Mouse (Mus musculus): ENCODE measurements at regions not wholly inside any gene's neighbourhood (a gene's known extent, or its start where the extent isn't known, plus 50 kb on each side); places are given as distances from the start of the nearest gene placed in this dataset.

DNA sequence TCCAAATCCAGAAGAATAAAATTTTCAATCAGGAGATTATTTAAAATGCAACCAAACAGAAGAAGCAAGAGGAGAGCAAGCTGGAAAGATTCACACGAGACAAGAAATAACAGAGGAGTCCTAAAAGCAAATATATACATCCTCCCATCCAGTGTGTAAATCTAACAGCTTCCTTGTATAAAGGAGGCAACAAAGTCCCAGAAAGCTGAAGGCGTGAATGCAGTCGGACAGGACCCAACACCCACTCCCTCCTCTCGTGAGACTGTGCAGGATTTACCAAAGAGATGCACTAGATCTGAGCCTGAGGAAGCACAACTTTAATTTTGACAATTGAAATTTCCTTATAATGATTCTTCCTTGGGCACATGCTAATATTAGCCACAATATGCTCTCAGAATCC, 103.0 kb upstream of the Dcn start:
- DNase-seq (ENCODE audit: extremely low spot score, low spot score): no peak

DNA sequence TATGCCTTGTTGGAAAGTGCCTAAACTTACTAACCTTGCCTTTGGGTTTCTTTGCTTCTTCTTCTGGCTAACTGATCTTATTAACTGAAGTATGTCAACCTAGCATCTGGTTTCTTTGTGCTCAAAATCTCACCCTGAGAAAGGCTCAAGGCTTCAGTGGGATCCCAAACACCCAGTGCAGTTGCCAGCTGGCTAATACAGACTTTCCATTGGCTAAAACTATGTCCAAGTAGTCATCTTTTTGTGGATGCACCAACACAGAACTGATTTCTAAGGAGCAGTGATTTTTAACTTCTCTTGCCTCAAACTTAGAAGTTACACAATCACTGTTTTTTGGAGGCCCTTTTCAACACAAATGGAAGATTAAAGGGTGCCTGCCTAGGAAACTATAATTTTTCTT, 97.8 kb upstream of the Dcn start:
- DNase-seq (ENCODE audit: extremely low spot score, low spot score): no peak

DNA sequence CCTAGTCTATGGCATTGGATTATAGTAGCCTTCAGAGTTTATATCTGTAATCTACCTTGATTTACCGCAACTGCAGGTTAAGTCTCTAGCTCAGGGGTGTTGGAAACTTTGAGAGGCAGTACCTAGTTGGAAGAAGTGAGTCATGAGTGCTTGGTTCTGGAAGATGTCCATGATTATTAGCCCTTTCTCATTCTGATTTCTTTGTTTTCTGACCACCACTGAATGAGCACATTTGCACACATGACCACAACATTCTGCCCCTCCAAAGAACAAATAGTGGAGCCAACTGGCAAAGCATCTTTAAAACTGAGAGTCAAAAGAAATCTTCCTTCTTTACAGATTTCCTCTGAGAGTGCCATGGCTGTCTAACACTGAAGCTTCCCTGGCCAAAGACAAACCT, 95.5 kb upstream of the Dcn start:
- DNase-seq (ENCODE audit: extremely low spot score, low spot score): no peak

DNA sequence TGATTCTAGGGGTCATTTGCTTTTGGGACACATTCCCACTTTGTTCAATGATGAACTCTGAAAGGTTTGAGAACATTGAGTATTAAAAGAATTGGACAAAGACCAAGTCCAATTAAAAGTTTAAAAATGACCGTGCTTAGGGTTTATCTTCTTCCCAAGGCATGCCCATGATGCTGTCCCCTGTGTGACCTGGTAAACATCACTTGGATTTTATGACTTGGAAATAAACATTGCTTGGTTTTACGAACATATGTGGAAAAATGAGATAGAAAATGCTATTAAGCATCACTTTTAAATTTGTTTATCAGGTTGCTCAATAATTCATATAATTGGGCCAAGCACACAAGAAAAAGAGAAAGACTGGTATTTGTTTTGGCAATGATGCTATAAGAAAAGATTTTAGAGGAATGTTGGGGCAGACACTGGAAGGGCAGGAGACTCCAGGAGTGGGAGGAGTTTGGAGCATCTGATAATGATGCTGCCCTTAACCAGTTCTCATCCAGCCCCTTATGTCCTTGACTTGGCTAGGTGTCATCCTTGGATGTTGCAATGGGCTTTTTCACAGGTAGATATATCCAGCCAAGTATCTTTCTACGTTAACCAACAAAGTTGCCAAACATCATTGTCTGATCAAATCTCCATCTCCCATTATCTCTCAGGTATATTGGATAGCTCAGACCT, 92.1 kb upstream of the Dcn start:
- DNase-seq (ENCODE audit: extremely low spot score, low spot score): no peak

DNA sequence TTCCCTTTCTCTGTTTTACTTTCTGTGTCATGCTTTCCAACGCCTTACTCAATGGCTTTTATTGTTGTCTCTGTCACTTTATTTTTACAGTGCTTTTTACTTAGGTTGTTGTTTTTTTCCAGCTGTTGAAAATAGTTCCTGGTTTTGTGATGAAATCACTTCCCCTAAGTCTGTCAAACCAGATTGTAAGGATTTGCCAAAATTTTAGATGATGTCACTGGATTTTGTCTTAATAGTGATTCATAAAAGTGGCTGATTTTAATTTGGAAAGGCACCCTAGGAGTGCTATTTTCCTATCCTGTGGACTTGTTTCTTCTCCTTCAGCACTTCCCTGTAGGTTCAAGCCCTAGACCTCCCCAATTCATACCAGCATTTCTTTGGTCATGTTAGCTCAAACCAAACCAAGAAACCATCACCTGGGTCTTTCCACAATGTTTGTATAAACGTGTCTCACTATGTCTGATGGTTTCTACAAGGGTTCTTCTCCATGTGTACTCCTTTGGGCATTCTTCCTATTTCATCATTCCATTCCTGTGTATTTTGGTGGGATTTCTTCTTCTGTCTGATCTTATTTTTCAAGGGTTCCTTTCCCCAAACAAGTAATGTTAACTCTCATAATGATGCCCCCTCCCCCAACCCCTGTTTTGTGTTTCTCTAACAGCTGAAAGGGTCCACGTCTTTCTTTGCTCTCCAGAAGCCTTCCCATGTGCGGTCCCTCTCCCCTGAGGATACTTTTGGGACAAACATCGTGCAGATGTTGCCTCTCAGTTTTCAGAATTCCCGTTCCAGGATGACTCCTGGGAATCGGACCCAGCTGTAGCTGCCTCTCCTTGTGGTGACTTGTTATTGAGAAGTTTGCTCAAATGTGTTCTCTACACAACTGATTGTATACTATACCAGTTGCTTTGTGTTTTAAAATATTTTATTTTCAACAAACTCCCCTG, 89.5 kb upstream of the Dcn start:
- DNase-seq (ENCODE audit: extremely low spot score, low spot score): no peak

DNA sequence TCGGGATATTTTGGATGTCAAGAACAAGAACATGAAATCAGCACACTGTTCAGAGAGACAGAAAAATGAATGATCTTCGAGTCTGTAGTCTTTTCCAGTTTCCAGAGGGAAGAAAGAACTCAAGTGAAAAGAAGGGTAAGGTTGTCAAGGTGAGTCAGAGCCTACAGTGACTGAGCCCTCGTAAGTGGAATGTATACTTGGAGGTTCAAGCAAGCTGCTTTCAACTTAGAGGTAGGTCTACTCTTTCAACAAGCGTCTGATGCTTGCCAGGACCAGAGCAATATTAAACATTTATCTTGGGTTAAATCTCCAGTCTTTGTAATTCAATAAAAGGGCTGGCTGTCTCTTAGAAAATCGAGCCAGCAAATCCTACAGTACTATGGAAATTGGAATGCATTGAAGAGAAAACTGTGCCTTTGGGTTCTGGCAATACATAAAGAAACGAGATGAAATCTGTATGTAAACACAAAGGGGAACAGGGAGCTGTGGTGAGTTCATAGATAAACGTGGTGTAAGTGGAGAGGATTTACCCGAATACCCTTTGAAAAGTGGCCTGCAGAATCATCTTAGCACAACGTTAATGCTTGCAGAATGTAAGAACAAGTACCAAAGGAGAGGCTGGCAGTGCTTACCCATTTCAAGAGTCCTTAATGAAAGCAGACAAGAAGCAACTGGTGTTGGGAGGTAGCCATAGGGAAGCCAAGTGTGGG, 82.2 kb upstream of the Dcn start:
- no peak for DNase-seq (ENCODE audit: extremely low spot score, low spot score)

DNA sequence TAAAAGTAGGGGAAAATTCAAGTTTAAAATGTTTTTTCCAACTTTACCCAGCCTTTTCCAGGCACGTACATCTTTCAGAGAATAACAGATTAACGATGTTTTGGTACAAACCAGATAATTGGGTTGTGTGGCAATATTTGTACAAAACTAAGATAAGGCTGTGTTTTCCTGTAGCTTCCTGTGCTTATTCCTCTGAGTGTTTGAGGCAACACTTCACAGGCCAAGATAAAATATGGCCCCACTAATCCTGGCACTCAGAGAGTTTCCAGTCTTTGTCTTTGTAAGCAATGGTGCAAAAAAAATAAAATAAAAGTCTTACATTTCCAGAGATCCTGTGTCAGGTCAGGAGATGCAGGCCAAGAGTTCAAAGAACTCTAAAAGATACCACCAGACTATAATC, 81.5 kb upstream of the Dcn start:
- no peak for DNase-seq (ENCODE audit: extremely low spot score, low spot score)

DNA sequence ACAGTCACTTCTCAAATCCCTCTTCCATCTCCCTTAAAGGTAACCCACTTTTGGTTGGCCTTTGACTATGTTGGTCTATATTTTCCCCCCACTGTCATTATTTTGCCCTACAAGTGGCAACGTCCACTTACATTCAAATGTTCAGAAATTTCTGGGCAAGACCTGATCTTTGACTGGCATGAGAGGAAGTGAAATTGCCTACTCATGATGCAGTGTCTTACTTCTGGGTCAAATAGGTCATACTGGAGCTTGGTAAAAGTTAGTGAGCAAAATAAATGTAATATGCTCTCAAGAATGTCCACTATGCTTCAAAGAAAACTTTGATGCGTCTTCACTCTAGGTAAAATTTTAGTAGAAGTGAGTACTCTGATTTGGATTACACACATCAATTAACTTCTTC, 76.9 kb upstream of the Dcn start:
- DNase-seq (ENCODE audit: extremely low spot score, low spot score): no peak

DNA sequence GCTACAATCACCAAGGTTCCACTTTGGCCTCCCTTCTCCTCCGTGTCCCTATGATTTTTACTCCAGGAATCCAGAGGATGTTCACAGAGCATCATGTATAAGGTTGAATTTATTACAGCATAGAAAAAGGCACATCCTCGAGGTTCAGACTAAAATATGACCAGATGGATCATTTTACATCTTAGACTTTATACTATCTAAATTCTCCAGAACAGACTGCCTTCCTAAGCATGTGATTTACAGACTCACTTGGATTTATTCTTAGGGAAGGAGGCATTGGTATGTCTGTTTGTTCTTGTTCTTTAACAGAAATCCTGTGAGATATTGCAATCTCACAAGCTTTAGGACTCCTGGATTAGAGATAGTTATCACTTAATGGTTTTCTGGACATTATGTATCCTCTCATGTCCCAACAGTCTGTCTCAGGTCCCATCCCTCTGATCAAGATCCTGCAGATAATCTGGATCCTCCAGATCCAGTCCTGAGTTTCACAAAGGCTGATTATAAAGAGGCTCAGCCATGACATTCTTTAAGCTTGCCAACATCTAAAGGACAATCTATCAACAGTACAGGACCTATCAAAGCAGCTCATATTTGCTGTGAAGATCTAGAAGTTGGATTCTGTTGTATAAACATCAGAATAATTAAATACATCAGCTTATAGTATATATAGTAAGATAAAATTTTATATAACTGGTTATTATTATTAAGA, 75.2 kb upstream of the Dcn start:
- no peak for DNase-seq (ENCODE audit: extremely low spot score, low spot score)

DNA sequence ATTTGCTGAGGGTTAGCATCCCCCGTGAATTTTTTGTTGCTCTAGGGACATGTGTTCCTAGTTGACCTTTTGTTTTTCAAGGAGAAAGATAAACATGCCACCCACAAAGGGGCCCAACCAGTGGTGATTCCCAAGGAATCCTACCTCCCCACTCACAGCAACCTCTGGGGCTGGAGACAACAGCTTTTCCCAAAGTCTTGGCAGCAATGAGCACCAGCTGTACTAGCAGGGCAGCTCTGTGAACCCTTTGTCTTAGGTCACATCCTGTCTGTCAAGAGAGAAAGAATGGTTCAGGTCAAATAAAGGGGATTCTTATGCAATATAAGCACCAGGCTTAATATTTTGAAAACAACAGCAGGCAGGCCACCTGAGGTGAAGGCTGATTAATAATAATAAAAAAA, 70.2 kb upstream of the Dcn start:
- peak; percentile 47 for DNase-seq (ENCODE audit: extremely low spot score, low spot score)

DNA sequence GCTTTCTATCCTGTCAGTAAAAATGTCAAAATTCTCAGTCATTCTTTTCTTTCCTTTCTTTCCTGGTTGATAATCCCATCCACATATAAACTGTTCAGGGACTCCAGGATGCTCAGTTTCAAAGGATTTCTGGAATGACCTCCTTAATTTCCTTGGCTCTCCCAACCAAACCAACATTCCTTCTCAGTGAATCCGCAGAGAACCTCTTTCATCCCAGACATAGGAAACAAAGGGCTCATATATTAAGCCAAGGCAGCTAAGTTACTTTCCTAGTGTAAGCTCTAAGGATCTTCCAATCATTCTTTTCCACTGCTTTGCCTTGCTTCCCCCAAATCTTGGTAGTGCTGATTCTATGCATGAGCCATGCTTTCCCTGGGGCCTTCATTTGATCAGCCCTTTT, 69.5 kb upstream of the Dcn start:
- DNase-seq (ENCODE audit: extremely low spot score, low spot score): no peak

DNA sequence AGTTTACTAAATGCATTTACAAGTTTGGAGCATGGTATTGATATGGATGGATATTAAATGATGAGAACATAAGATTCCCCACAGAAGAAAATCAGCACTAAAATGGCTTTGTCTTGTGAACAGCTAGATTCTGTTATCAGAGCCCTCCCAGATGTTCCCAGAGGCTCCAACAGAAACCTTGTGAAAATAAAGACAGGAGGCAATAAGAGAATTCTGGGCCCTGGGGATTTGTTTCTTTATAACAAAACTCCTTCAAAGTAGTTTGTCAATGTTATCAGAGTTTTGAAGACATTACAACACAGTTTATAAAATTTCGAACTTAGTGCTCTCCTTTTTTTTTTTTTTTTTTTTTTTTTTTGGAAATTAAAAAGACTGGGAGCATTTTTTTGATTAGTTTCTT, 56.8 kb upstream of the Dcn start:
- DNase-seq (ENCODE audit: extremely low spot score, low spot score): no peak

DNA sequence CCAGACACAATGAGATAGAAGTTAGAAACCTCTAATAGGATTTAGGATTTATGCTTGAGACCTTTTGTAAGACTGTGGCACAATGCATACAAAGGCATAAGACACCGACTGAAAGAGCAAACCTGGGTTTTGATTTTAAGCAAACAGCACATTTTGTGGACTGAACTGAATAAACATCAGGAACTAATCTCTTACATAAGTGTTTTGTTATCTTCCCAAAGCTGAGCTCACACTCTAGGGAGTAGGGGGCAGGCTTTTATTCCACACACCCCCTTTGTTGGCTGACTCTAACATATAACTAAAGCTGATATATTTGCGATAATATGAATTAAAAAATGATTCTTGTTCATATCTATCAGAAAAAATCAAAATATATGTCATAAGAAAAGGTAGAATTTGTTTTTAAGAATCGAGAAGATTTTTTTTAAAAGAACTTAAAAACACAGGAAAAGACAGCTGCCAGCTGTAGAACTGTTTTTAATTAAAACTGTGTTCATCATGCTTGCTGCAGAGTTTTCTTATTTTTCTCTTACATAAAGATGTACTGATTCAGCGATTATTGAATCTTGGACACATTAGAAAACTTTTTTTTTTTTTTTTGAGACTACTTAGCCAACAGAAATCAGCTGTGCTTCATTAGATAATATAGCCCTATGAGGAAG, 56.2 kb upstream of the Dcn start:
- DNase-seq (ENCODE audit: extremely low spot score, low spot score): no peak
